Mouse (Mus musculus) monocyte, adult 2 months (primary cell): Measurements from ENCODE around the gene Mucl3.
A peak's percentile ranks its signal among the peaks of the same experiment; 100 is the strongest.

Source experiments
- DNase-seq, 2 experiments: peaks; one replicate each; pipeline ENCODE4 v3.0.0; 2022; ENCODE audit warnings: low spot score in 2 of 2, low read depth in 1 of 2

Gene Mucl3

DNA sequence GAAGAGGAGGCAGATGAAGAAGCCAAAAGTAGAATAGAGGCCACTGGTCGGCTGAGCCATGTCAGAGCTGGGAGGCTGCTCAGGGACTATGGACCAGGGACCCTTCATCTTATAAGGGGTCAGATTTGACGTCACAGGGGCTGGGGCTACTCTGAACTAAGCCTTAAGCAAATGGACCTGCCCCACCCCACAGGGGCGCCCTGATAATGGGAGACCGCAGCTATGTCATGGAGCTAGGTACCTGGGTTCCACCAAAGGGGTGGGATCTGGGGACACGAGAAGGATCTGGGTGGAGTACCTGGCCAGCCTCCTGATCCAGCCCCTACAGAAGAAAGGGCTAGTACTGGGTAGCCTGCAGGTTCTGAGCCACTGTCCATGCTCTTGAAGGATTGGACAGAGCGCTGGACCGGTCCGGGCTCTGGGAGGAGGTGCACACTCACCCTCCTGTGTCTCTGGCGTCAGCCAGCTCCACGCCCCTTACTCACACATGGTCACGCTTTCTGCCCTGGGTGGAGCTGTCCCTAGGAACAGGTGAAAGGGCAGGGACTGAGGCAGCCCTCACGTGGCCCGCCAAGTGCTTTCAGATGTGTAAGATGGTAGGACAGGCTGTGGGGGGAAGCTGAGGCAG is at the start of gene Mucl3:
Gene Mucl3, minus strand, starts transcription at position 87 of the 628 bp plus-strand sequence.
- no peak for DNase-seq

DNA sequence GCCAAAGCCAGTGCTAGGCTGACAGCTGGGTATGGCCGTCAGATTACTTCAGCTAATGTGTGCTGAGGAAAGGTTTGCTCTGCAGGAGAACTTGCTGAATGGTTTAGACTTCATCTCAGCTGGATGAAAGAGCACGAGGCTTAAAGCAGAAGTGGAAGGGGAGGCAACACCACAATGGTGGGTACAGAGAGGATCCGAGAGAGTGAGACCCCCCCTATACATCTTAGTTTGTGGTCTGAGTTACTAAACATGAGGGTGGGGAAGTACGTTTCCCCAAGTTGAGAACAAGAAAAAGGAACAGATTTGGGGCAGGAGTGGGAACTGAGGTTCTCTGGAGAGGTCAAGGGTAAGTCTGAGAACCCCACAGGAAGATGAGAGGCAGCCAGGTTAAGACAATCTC is 48.9 kb upstream of the Mucl3 start:
- no peak for DNase-seq

DNA sequence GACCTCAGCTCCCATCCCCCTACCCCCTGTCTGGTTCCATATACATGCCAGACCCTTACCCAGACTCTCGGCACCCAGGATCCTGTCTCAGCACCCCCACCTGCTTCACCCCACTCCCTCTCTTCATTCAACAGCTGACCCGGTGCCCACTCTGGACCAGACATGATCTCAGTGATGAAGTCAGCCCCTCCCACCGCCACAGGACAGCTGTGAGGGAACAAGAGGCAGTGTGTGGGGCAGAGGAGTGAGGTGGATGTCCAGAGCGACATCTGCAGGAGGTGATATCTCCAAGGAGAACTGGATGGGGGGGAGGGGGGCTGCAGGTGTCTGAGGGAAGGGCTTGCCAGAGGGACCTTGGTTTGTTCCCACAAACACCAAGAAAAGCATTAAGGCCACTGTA is 48.3 kb upstream of the Mucl3 start:
- no peak for DNase-seq

DNA sequence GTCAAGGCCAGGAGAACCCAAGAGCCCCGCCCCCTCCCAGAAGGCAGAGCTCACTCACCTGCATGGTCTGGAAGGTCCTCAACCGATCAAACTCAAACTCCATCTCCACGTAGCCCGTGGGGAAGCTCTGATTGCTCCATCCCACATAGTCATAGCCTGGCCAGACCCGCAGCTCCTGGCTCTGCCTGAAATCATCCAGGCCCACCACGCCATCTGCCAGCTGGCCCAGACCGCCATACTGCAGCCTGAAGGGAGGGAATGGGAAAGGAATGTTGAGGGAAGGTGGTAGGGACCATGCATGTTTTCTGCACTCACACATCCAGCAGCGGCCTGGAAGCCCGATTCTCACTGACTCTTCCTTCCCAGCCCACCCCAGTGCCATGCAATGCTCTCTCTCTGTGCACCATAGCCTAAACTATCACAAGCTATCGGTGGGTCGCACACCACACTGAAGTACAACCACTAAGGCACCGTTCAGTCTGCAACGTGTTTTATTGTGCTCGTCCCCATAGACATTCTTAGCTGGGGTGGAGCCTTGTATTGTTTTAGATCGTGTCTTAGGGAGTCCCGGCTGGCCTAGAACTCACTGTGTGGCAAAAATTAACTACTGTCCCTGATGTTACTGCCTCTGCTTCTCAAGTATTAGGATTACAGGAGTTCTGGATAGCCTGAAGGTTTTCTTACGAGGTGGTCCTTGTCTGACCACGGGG is 46.6 kb upstream of the Mucl3 start:
- no peak for DNase-seq

DNA sequence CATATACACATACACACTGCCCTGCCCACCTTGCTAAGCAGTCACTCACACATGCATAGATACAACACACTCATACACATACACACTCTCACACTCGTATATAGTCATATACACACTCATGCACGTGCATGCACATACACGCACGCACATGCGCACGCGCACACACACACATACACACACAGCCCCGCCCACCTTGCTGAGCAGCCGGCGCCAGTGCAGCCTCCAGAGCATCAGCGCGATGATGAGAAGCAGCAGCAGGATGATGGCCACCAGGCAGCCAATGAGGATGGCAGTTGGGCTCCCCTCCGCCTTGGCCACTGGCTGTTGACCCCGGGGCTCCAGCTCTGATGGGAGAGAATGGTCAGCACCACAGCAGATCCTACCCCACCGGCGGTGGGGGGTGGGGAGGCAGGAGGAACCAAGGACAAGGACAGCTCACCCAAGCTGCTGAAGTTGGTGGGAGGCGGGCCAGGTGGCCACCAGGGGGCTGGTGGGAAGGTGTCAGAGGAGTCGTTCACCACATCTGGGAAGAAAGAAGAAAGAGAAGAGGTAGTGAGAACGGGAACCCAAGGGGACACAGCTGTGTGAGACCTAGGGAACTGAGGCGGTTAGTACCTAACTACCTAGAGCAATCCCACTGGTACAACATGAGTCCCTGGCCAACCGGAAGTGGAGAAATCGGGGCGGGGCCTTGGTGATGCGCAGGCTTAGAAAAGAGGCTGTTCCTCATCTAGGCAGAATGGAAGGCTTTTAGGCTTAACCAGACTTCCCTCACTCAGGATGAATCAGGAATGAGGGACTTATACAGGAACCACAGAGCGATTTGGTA is 45.1 kb upstream of the Mucl3 start:
- no peak for DNase-seq

DNA sequence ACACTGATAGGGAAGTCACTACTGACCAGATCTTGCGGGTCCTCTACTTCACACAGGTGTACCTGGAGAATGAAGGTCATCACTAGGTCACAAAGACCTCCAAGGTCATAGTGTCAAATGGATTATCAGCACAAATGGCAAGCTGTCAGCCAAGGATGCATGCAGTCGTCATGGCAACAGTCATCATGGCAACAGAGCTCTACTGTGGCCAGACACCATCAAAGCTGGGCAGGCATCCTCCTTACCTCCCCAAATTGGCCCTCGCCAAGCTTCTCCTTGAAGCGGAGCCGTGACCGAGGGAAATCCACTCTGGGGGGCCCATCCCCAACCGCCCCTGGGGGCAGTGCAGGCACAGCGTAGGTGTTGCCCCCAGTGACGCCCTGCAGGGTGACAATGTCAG is 41.6 kb upstream of the Mucl3 start:
- DNase-seq, result no peak

DNA sequence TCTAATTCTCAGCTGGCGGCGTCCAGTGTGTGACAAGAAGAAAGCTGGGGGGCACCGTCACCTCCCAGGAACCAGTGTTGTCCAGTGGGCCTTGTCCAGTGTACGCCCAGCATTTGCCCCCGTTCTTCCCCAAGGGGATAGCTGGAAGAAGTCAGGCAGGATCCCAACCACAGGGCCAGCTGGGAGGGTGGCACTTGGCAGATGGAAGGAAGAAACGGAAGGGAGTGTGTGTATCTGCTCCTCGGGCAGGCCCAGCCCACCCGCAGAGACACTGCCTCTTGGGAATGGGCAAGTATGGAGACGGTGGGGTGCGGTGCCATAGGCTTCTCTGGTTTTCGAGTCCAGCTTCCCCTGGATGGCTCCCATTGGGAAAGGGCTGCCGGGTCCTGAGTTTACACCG is 38.5 kb upstream of the Mucl3 start:
- no peak for DNase-seq

DNA sequence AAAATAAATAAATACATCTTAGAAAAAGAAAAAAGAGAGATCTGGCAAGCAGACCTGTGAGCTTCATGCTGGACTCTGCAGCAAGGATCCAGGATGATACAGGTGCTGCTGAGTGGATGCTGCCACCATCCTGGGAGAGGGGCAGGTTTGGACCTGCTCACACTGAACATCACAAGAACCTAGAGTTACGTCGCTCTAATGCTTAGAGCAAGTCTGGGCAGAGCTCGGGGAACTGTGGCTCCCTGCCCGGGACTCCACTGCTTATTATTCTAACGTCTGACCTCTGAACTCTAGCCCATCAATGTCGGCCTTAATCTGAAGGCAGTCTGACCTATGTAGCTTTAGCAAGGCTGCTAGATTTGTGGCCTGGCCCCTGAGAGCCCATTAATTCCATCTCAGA is 37.1 kb upstream of the Mucl3 start:
- DNase-seq, result no peak

DNA sequence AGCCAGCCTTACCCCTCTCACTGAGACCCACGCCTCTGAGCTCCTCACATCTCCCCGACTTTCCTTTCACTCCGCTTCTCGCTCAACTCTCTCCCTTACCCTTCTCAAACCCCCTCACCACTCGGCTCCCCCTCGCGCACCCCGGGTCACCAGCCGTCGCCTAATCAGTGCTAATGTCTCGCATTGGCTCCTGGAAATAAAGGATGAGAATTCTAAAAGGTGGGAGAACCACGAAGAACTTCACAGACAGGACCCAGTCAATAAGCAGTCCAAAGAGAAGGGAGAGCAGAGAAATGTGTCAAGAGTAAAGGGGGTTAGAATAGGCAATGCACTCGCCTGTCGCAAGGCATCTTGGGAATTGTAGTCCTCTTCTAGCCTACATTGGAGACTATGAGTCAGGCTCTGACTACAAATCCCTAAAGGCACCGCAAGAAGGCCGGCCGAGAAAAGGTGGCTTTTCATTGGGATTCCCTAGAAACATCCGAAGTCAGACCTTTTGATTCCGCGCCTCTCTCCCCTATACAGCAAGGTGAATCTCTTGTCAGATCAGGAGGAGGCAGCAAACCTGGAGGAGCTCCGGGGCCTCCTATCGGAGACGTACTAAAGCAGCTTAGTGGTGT is 30.0 kb upstream of the Mucl3 start, which contains the start of gene Gtf2h4:
Gene Gtf2h4, minus strand, starts transcription at position 324 of the 620 bp plus-strand sequence.
- DNase-seq, result peak; percentile 45 to 76

DNA sequence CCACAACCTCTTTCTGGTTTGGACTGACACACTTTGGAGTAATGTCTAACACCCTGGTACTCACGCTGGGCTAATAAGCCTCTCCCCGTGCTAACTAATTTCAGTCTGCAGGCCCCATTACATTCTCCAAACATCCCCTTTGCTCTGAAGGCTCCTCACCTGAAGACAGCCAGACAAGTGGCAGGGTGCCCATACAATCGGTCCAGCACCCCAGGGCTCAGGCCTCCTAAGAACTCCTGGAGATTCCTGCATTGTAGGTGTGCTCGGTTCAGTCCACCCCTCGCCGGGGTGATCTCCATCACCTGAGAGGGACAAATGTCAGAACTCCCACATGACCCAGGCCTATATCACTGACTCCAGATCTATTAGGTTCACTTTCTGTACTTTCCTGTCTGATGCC is 29.0 kb upstream of the Mucl3 start:
- no peak for DNase-seq

DNA sequence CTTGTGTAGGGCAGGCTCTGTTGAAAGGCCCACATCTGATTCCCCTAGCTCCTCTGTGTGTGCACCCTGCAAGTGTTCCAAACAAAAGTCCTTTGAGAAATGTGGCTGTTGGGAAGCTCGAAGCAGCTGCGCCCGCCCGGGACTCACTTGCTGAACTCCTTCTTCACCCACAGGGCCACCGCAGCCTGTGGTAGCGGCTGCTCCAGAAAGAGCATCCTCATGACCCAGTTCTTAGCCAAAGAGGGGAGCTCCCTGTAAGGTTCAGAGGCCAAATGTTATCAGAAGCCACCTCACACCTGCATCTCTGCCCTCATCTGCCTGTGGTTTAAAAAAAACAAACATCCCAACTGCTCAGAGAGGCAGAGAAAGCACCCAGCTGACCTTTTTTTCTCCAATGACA is 28.4 kb upstream of the Mucl3 start:
- no peak for DNase-seq

DNA sequence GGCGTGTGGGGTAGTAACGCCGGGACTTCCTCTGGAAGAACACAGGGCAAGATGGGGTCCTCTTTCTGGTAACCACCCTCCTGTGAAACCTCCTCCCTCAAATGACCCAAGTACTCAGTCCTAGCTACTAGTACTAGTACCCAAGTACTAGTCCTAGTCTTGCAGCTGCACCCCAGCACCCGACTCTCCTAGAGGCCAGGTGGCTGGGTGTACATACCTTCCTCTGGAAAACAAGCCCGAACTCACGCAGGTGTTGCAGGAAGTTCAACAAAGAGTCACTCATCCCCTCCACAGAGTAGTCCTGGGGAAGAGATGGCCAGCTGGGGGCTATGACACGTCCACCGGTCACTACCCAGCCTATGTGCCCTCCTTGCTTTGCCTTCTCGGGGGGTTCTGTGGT is 26.2 kb upstream of the Mucl3 start:
- DNase-seq, result no peak

DNA sequence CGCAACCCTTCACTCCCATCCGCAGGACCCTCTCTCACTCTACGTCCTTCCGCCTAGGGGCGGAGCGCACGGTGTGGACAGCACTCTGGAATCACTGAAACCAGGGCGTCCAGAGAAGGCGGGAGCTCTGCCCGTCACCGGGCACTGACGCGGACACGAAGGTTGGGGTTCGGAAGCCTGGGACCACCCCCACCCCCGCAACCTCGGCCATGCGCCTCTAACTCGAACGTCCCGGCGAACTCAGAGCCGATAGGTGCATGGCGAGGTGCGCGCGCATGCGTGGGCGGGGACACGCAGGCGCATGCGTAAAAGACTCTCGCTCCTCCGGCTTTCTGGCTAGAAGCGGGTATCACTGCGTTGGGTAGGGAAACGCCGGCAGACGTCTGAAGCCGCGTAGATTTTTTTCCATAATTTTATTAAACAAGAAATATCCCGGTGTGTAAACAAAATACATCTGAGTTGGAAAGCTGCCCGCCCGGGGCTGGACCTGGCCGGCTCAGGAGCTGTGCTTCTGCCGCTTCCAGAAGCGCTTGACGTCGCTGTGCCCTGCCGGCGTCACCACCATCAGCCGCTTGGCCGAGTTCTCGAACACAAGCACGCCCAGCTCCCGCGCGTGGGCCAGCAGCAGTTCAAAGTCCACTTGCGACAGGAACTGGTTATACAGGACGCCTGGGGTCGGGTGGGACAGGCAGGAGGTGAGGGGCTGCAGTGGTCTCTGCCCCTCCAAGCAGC is 24.0 kb upstream of the Mucl3 start, which contains the start of gene Vars2:
Gene Vars2, minus strand, starts transcription at position 259 of the 732 bp plus-strand sequence.
- DNase-seq, result peak; percentile 79 to 95

DNA sequence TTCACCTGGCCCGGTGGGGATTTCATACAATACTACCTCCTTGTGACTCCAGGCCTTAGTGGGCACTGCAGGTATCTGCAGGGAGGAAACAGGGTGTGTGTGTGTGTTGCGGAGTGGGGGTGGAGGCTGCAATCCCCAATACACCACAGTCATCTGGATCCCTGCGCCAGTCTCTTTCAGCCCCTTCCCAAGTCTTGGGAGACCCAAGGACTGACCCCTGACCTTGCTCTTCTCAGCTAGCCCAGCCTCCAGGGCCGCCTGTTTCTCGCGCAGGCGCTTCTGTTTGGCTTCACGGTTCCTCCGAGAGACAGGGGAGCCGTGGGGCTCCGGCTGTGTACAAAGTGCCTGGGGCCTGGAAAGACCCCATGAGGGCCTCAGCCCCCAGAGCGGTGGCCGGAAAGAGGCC is 23.4 kb upstream of the Mucl3 start:
- DNase-seq, result no peak

DNA sequence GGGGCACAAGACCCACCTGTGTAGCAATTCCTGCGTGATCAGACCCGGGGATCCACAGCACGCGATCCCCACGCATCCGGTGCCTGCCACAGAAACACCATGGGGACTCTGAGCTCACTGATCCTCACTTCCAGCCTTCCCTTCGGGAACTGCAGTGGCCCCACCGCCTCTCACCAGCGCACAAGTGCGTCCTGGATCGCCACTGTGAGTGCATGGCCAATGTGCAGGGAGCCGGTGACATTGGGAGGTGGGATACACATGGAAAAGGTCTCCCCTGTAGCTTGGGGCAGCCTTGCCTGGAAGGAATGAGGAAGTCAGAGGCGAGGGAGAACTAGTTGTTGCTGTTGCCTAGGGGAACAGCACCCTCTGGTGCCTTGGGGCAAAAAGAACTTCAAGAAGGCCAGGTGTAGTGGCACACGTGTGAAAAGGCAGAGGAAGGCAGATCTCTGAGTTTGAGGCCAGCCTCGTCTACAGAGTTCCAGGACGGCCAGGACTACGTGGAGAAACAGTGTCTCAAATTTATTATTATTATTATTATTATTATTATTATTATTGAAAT is 22.5 kb upstream of the Mucl3 start:
- DNase-seq, result peak in 1 of 2 experiments; percentile 14

DNA sequence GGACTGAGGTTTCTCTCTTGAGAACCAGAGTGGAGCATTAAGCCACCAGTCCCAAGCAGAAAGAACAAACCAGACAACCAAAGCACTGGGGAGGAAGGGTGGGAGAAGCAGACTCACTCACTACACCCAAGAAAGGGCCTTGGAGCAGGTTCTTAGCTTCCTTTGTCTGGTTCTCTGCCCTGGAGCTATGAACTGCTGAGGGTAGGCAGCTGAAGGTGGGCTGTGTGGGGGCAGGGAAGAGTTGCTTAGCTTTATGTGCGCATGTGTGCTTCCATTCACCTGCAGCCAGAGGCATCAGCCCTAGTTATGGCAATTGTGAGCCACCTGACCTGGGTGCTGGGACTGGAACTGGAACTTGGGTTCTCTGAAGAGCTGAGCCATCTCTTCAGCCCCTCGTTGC is 9.6 kb upstream of the Mucl3 start:
- DNase-seq, result no peak

DNA sequence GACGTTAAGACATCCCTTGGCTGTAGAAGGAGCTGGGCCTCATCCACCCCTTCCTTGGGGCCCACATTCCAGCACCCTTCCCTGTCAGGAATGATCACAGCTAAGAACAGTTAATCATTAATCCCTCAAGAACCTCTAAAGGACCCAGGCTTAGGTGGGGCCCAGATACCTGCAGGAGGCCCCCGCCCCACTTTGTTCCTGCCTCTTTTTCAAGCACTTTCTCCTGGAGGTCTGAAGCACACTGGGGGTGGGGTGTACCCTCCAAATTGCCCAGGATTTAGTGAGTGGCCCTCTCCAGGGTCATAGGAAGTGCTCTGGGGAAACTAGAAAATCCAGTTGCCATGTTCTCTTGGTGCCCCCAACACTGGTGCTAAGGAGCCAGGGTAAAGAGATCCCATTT is 5.9 kb upstream of the Mucl3 start:
- no peak for DNase-seq

DNA sequence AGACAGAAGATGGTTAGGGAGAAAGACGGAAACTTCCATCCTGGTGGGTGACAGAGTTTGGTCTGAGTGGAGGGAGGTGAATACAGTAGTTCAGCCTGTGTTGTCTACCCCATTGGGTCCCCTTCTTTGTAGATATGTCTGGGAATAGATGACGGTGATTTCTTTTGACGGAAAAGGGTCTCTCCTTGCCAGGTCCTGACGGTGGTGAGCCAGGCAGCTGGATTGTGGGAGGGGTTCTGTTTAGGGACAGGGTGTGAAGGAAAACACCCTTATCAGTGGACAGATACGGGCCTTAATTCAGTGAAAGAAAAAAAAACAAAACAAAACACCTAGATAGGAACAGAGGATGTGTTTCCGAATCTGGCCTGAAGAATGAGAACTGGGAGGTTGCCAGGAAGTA is 4.1 kb downstream of the Mucl3 start:
- DNase-seq, result no peak

DNA sequence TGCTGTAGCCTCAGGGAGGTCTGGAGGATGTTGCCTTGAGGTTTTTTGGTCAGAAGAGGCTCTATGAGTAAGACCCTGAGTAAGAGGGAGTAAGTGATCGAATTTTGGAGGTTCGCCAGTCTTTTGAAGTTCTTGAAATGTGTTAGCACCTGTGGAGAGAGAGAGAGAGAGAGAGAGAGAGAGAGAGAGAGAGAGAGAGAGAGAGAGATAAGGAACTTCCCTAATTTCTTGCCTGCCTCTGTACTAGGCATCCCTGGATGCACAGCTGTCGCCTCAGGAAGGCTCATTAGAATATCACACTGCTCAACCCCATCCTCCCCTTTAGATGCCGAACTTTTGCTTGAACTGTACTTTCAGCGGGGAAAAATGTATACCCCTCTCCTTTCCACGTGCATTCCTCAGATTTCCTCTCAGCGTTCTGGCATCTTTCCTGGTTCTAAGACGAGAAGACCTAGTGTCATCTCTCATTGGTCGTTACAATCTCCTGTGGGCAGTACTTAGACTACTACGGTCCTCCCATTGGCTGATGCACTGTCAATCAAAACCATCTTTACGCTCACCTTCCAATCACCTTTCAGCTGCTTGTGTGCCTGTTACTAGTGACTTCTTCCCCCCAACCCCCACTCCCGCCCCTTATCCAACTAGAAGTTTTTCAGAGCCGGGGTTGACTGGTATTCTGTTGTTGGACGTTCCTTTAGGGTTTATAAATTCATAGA is 4.9 kb downstream of the Mucl3 start:
- DNase-seq, result no peak

DNA sequence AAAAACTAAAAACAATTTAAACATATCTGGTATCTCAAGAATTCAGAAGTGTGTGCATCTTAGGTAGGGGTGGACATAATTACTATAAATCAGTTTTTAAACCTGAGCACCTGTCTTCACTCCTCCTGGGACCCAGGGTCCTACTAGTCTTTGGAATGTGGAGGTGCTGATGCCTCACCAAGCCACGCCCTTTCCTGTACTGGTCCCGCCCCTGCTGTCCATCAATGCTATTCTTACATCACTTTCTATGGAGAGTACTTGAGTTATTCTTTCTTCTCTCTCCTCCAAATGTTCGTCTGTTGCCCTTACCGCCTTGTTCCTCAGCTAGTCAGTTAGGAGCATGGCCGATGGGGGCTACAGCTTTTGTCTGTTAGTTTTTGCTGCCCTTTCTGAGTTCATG is 7.1 kb downstream of the Mucl3 start:
- no peak for DNase-seq
